Mouse (Mus musculus) CH12.LX (cell line): ENCODE measurements at regions not wholly inside any gene's neighbourhood (a gene's known extent, or its start where the extent isn't known, plus 50 kb on each side); places are given as distances from the start of the nearest gene placed in this dataset.

Experiments used
- DNase-seq: peaks from one replicate; pipeline ENCODE4 v3.0.0-alpha.2; 2013; ENCODE audit errors: extremely low read depth
- H3K27ac ChIP-seq: 2 replicates; pipeline ENCODE4 v1.5.1; 2012; ENCODE audit warnings: low read depth, mild to moderate bottlenecking, control low read depth, moderate library complexity; ENCODE audit not compliant: insufficient read depth
- H3K27me3 ChIP-seq: replicated peaks from 2 replicates; pipeline ENCODE3; 2012; ENCODE audit warnings: inconsistent platforms
- H3K36me3 ChIP-seq, 2 experiments: replicated peaks in 1 of 2; 2 replicates each; pipeline versions ENCODE3 to v1.6.1; 2012; ENCODE audit warnings: inconsistent platforms in 1 of 2, low read length in 1 of 2, mild to moderate bottlenecking in 1 of 2, mixed read lengths in 1 of 2, moderate library complexity in 1 of 2; ENCODE audit not compliant: control insufficient read depth in 1 of 2, insufficient read depth in 1 of 2
- H3K4me1 ChIP-seq, 2 experiments: 2 replicates each; pipeline ENCODE4 v1.6.1; 2012; ENCODE audit warnings: inconsistent platforms in 1 of 2, moderate library complexity in 1 of 2; ENCODE audit not compliant: insufficient read depth in 2 of 2, control insufficient read depth in 1 of 2
- H3K4me2 ChIP-seq: 2 replicates; pipeline ENCODE4 v1.6.1; 2012; ENCODE audit warnings: low read depth, mild to moderate bottlenecking, control low read depth; ENCODE audit not compliant: poor library complexity, insufficient read depth, severe bottlenecking
- H3K4me3 ChIP-seq, 3 experiments: fragments of 150-350 bp in 1 of 3; sonication (generic) in 1 of 3; replicated peaks in 1 of 3; 2 replicates each; pipeline versions ENCODE3 to v1.5.1; 2011 to 2012; ENCODE audit warnings: low read depth in 2 of 3, low read length in 2 of 3, mild to moderate bottlenecking in 2 of 3, moderate library complexity in 2 of 3, control low read depth in 1 of 3, improper control_type of control experiment in 1 of 3, inconsistent platforms in 1 of 3, mixed read lengths in 1 of 3; ENCODE audit not compliant: poor library complexity in 1 of 3
- H3K79me2 ChIP-seq: replicated peaks from 2 replicates; pipeline ENCODE4 v1.6.1; 2012; ENCODE audit warnings: mild to moderate bottlenecking, moderate library complexity; ENCODE audit not compliant: control insufficient read depth, poor library complexity, insufficient read depth, severe bottlenecking; ENCODE audit errors: extremely low read depth
- H3K9ac ChIP-seq: 2 replicates; pipeline ENCODE4 v1.6.1; 2012; ENCODE audit warnings: low read depth, mild to moderate bottlenecking, control low read depth, moderate library complexity; ENCODE audit not compliant: insufficient read depth
- H3K9me3 ChIP-seq: replicated peaks from 2 replicates; pipeline ENCODE3; 2012; ENCODE audit warnings: low read length, inconsistent platforms, mixed read lengths
- BHLHE40 ChIP-seq: IDR thresholded peaks from 2 replicates; pipeline ENCODE4 v1.6.1; 2011; ENCODE audit warnings: mild to moderate bottlenecking, low read depth, low read length, improper control_type of control experiment
- CHD1 ChIP-seq: IDR thresholded peaks from 2 replicates; pipeline ENCODE4 v1.6.1; 2012; ENCODE audit warnings: low read depth, low read length, improper control_type of control experiment, inconsistent platforms
- CHD2 ChIP-seq: IDR thresholded peaks from 2 replicates; pipeline ENCODE4 v1.6.1; 2011; ENCODE audit warnings: low read length, improper control_type of control experiment
- ETS1 ChIP-seq: conservative IDR thresholded peaks from 2 replicates; pipeline ENCODE4 v1.6.1; 2012; ENCODE audit warnings: low read depth, mild to moderate bottlenecking, inconsistent platforms, low read length, improper control_type of control experiment, moderate library complexity
- GABPA ChIP-seq: IDR thresholded peaks from 2 replicates; pipeline ENCODE4 v1.6.1; 2012; ENCODE audit warnings: low read depth, low read length, improper control_type of control experiment, inconsistent platforms; ENCODE audit not compliant: insufficient replicate concordance
- JUN ChIP-seq: IDR thresholded peaks from 2 replicates; pipeline ENCODE4 v1.6.1; 2011; ENCODE audit warnings: low read depth, mild to moderate bottlenecking, low read length, improper control_type of control experiment, moderate library complexity; ENCODE audit not compliant: insufficient read depth
- KAT2A ChIP-seq: IDR thresholded peaks from 2 replicates; pipeline ENCODE4 v1.6.1; 2012; ENCODE audit warnings: low read length, improper control_type of control experiment, inconsistent platforms; ENCODE audit not compliant: insufficient replicate concordance
- MAFK ChIP-seq: IDR thresholded peaks from 2 replicates; pipeline ENCODE4 v1.6.1; 2011; ENCODE audit warnings: low read length, improper control_type of control experiment; ENCODE audit not compliant: insufficient replicate concordance
- MAX ChIP-seq: IDR thresholded peaks from 2 replicates; pipeline ENCODE4 v1.6.1; 2011; ENCODE audit warnings: low read length, improper control_type of control experiment
- POLR2A ChIP-seq: IDR thresholded peaks from 2 replicates; pipeline ENCODE4 v1.6.1; 2011; ENCODE audit warnings: low read depth, mild to moderate bottlenecking, improper control_type of control experiment, low read length
- SIN3A ChIP-seq: IDR thresholded peaks from 2 replicates; pipeline ENCODE4 v1.6.1; 2012; ENCODE audit warnings: low read length, improper control_type of control experiment, inconsistent platforms
- SMC3 ChIP-seq: IDR thresholded peaks from 2 replicates; pipeline ENCODE4 v1.6.1; 2011; ENCODE audit warnings: low read depth, low read length, improper control_type of control experiment
- ZC3H11A ChIP-seq: IDR thresholded peaks from 2 replicates; pipeline ENCODE4 v1.6.1; 2012; ENCODE audit warnings: low read depth, mild to moderate bottlenecking, inconsistent platforms, low read length, improper control_type of control experiment
- dilution Hi-C: fragments of 300-500 bp; cut with MboI; formaldehyde crosslinking; loops from 2 replicates; pipeline ENCODE4 v1.14.3; 2020; ENCODE audit warnings: low sequenced_read_pairs; ENCODE audit not compliant: extremely low pct_unique_long_range_greater_than_20kb, extremely low pct_ligation_motif_present
- in situ Hi-C: fragments of 300-500 bp; cut with MboI; formaldehyde crosslinking; loops from 3 replicates; pipeline ENCODE4 v1.14.3; 2019; ENCODE audit warnings: low sequenced_read_pairs, low pct_ligation_motif_present, low pct_unique_long_range_greater_than_20kb, mixed read lengths

DNA sequence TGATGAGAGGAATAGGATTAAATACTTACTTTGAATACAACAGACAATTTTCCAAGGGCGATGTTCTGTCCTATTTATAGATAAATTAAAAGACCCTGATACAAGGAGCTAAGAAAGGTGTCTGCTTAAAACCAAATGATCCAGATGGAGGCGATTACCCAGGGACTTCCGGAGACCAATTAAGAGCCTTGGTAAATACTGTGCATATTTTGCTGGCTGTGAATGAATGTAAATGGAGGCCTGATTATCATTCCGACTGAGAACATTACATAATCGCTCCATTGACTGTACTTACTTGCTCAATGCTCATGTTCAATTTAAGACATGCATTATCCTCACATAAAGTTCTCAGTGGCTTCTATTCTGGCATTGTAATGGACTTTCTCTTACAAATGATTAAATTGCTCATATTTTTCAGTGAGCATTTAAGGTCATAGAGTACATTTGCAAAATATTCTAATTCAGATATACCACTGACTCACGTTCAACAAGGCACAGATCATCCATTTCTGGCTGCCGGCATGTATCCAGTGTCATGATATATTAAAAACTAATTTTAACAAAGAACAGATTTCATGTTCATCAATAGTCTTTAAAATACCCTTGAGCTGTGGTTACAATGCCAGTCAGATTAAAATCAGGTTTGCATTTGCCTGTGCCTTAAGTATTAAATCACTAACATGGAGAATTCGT, 779.8 kb upstream of the Tmprss15 start:
- H3K36me3 ChIP-seq, result no peaks in the 10 kb centered on the region
- no peak for DNase-seq
- H3K9ac ChIP-seq, result no peak overlapping the region
- H3K27me3 ChIP-seq, result no peaks in the 10 kb centered on the region
- dilution Hi-C loops (no loop called here), in situ Hi-C loops (no loop called here)
- H3K4me1 ChIP-seq, result no peaks in the 10 kb centered on the region
- H3K4me3 ChIP-seq, result no peak overlapping the region
- H3K27ac ChIP-seq, result no peak overlapping the region
- TF ChIP-seq ETS1 (no peak), MAX (no peak), SIN3A (no peak)
- H3K79me2 ChIP-seq, result no peaks in the 10 kb centered on the region
- H3K4me2 ChIP-seq, result no peak overlapping the region
- H3K9me3 ChIP-seq, result peaks cover 38% of the 10 kb centered on the region

GRCm38 (mm10) chr16:79859540-79859939, 768.6 kb upstream of the Tmprss15 start:
- TF ChIP-seq SMC3 (no peak), JUN (no peak), CHD2 (no peak), CHD1 (no peak), POLR2A (no peak), ZC3H11A (no peak)
- Histone ChIP-seq H3K4me3 (no peak overlapping the region), H3K36me3 (no peaks in the 10 kb centered on the region), H3K9me3 (peaks cover 58% of the 10 kb centered on the region), H3K9ac (no peak overlapping the region), H3K27ac (no peak overlapping the region), H3K27me3 (no peaks in the 10 kb centered on the region), H3K4me1 (no peaks in the 10 kb centered on the region), H3K4me2 (no peak overlapping the region), H3K79me2 (no peaks in the 10 kb centered on the region)
- dilution Hi-C loops (no loop called here), in situ Hi-C loops (no loop called here)
- DNase-seq, result no peak

DNA sequence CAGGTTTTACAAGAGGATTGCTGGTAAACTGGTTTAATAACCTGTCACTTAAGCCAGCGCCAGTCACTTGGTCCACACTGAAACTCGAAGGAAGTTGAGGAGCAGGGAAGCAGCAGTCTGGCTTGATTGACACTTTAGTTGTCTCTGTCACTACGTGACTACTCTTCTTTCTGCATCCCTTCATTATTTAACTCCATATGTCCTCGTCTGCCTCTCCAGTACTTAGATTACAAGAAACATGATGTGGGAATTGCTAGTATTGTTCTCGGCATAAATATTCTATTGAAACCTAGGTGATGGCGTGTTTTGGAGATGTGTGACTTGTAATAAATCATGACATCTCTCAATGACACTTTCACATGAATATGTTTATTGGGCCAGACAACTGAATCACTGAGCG, 758.3 kb upstream of the Tmprss15 start:
- Histone ChIP-seq H3K9ac (no peak overlapping the region), H3K4me1 (no peaks in the 10 kb centered on the region), H3K27me3 (no peaks in the 10 kb centered on the region), H3K9me3 (peaks cover 23% of the 10 kb centered on the region), H3K27ac (no peak overlapping the region), H3K4me3 (no peak overlapping the region), H3K4me2 (no peak overlapping the region), H3K36me3 (no peaks in the 10 kb centered on the region), H3K79me2 (no peaks in the 10 kb centered on the region)
- TF ChIP-seq KAT2A, result no peak
- no peak for TF ChIP-seq BHLHE40
- TF ChIP-seq MAFK, result no peak
- no peak for TF ChIP-seq GABPA
- in situ Hi-C loops (no loop called here), dilution Hi-C loops (no loop called here)
- no peak for DNase-seq
